Mouse (Mus musculus): ENCODE measurements at regions not wholly inside any gene's neighbourhood (a gene's known extent, or its start where the extent isn't known, plus 50 kb on each side); places are given as distances from the start of the nearest gene placed in this dataset.

- Histone ChIP-seq H3K4me3 (ENCODE audit: low read depth, low read length) (no peak overlapping the region), H3K27me3 (ENCODE audit: control insufficient read depth, insufficient read depth, low read length) (no peaks in the 10 kb centered on the region), H3K9ac (ENCODE audit: low read depth, low read length) (no peak overlapping the region), H3K9me3 (ENCODE audit: control insufficient read depth, low read length) (no peaks in the 10 kb centered on the region), H3K4me1 (replicated peaks; ENCODE audit: control insufficient read depth, insufficient read depth, low read length) (no peaks in the 10 kb centered on the region), H3K36me3 (ENCODE audit: control insufficient read depth, insufficient read depth, low read length) (no peaks in the 10 kb centered on the region), H3K4me2 (replicated peaks; ENCODE audit: low read depth, low read length) (no peak overlapping the region), H3K27ac (ENCODE audit: low read depth, low read length) (no peak overlapping the region)
- ATAC-seq (ENCODE audit: low FRiP score) (no peak), DNase-seq (ENCODE audit: low spot score) (no peak)
- 53% methylated on average over 2 of the region's 2 CpGs for whole genome bisulfite sequencing
Observed at GRCm38 (mm10) chr10:24388229-24388628, 164.9 kb downstream of the Moxd1 start.

- Histone ChIP-seq H3K4me3 (ENCODE audit: low read depth, low read length) (no peak overlapping the region), H3K27ac (ENCODE audit: low read depth, low read length) (no peak overlapping the region), H3K4me2 (replicated peaks; ENCODE audit: low read depth, low read length) (no peak overlapping the region), H3K4me1 (replicated peaks; ENCODE audit: control insufficient read depth, insufficient read depth, low read length) (no peaks in the 10 kb centered on the region), H3K27me3 (ENCODE audit: control insufficient read depth, insufficient read depth, low read length) (no peaks in the 10 kb centered on the region), H3K9me3 (ENCODE audit: control insufficient read depth, low read length) (no peaks in the 10 kb centered on the region), H3K36me3 (ENCODE audit: control insufficient read depth, insufficient read depth, low read length) (no peaks in the 10 kb centered on the region), H3K9ac (ENCODE audit: low read depth, low read length) (no peak overlapping the region)
- ATAC-seq (ENCODE audit: low FRiP score) (no peak), DNase-seq (ENCODE audit: low spot score) (no peak)
- WGBS: 79% methylated on average over 6 of the region's 6 CpGs
Observed at GRCm38 (mm10) chr10:24391039-24391438, 167.7 kb downstream of the Moxd1 start.

- H3K4me3 ChIP-seq (ENCODE audit: low read depth, low read length): no peak overlapping the region
- 79% methylated on average over 3 of the region's 3 CpGs for whole genome bisulfite sequencing
Observed at GRCm38 (mm10) chr10:24392066-24392465, 168.7 kb downstream of the Moxd1 start.

GRCm38 (mm10) chr10:24395999-24396784 lies 172.9 kb downstream of the Moxd1 start:
- 79% methylated on average over 13 of the region's 13 CpGs for whole genome bisulfite sequencing
- no peak for DNase-seq (ENCODE audit: low spot score)

More at GRCm38 (mm10) chr10:24392066-24392465, 168.7 kb downstream of the Moxd1 start:
- no peak overlapping the region for H3K9ac ChIP-seq (ENCODE audit: low read depth, low read length)
- no peaks in the 10 kb centered on the region for H3K36me3 ChIP-seq (ENCODE audit: control insufficient read depth, insufficient read depth, low read length)
- no peak overlapping the region for H3K4me2 ChIP-seq (replicated peaks; ENCODE audit: low read depth, low read length)
- H3K27me3 ChIP-seq (ENCODE audit: control insufficient read depth, insufficient read depth, low read length): no peaks in the 10 kb centered on the region
- no peak overlapping the region for H3K27ac ChIP-seq (ENCODE audit: low read depth, low read length)
- DNase-seq (ENCODE audit: low spot score): no peak
- no peak for ATAC-seq (ENCODE audit: low FRiP score)
- no peaks in the 10 kb centered on the region for H3K9me3 ChIP-seq (ENCODE audit: control insufficient read depth, low read length)
- no peaks in the 10 kb centered on the region for H3K4me1 ChIP-seq (replicated peaks; ENCODE audit: control insufficient read depth, insufficient read depth, low read length)

DNA sequence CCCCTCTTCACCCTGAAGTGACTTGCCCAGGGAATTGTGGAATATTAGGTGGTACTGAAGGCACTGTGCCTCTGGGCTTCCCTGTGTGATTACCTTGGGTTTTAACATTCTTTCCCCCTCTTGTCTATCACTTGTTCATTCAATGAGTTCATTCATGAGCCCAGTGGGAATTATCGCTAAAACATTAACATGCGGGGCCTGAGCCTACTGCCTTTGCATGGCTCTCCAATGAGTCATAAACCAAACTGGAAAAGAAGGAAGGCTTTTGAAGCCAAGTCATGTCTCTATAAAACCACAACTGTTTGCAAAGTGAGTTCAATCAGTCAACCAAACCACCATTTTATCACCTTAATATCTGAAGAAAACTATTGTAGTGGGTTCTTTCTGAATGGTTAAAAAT lies 173.8 kb downstream of the Moxd1 start:
- Histone ChIP-seq H3K9me3 (ENCODE audit: control insufficient read depth, low read length) (no peaks in the 10 kb centered on the region), H3K9ac (ENCODE audit: low read depth, low read length) (no peak overlapping the region), H3K27me3 (ENCODE audit: control insufficient read depth, insufficient read depth, low read length) (no peaks in the 10 kb centered on the region), H3K4me1 (replicated peaks; ENCODE audit: control insufficient read depth, insufficient read depth, low read length) (no peaks in the 10 kb centered on the region), H3K27ac (ENCODE audit: low read depth, low read length) (no peak overlapping the region), H3K4me2 (replicated peaks; ENCODE audit: low read depth, low read length) (no peak overlapping the region), H3K4me3 (ENCODE audit: low read depth, low read length) (no peak overlapping the region), H3K36me3 (ENCODE audit: control insufficient read depth, insufficient read depth, low read length) (no peaks in the 10 kb centered on the region)
- DNase-seq (ENCODE audit: low spot score) (no peak), ATAC-seq (ENCODE audit: low FRiP score) (no peak)
- 86% methylated on average over 2 of the region's 2 CpGs for WGBS

More at GRCm38 (mm10) chr10:24395999-24396784, 172.9 kb downstream of the Moxd1 start:
- H3K9me3 ChIP-seq (ENCODE audit: control insufficient read depth, low read length): no peaks in the 10 kb centered on the region
- H3K4me2 ChIP-seq (replicated peaks; ENCODE audit: low read depth, low read length): no peak overlapping the region
- ATAC-seq (ENCODE audit: low FRiP score): no peak
- no peak overlapping the region for H3K4me3 ChIP-seq (ENCODE audit: low read depth, low read length)
- H3K4me1 ChIP-seq (replicated peaks; ENCODE audit: control insufficient read depth, insufficient read depth, low read length): no peaks in the 10 kb centered on the region
- no peak overlapping the region for H3K27ac ChIP-seq (ENCODE audit: low read depth, low read length)
- no peaks in the 10 kb centered on the region for H3K36me3 ChIP-seq (ENCODE audit: control insufficient read depth, insufficient read depth, low read length)
- H3K9ac ChIP-seq (ENCODE audit: low read depth, low read length): no peak overlapping the region
- H3K27me3 ChIP-seq (ENCODE audit: control insufficient read depth, insufficient read depth, low read length): no peaks in the 10 kb centered on the region

GRCm38 (mm10) chr10:24404851-24405250 lies 181.5 kb downstream of the Moxd1 start:
- ATAC-seq (ENCODE audit: low FRiP score): no peak
- Histone ChIP-seq H3K9ac (ENCODE audit: low read depth, low read length) (no peak overlapping the region), H3K27me3 (ENCODE audit: control insufficient read depth, insufficient read depth, low read length) (no peaks in the 10 kb centered on the region), H3K9me3 (ENCODE audit: control insufficient read depth, low read length) (no peaks in the 10 kb centered on the region), H3K27ac (ENCODE audit: low read depth, low read length) (no peak overlapping the region), H3K4me2 (replicated peaks; ENCODE audit: low read depth, low read length) (no peak overlapping the region), H3K4me3 (ENCODE audit: low read depth, low read length) (no peak overlapping the region), H3K4me1 (replicated peaks; ENCODE audit: control insufficient read depth, insufficient read depth, low read length) (0 out of 2 replicates have a peak, but pooled peaks cover 3% of the 10 kb centered on the region), H3K36me3 (ENCODE audit: control insufficient read depth, insufficient read depth, low read length) (no peaks in the 10 kb centered on the region)
- no peak for DNase-seq (ENCODE audit: low spot score)
- 76% methylated on average over 4 of the region's 4 CpGs for WGBS

DNA sequence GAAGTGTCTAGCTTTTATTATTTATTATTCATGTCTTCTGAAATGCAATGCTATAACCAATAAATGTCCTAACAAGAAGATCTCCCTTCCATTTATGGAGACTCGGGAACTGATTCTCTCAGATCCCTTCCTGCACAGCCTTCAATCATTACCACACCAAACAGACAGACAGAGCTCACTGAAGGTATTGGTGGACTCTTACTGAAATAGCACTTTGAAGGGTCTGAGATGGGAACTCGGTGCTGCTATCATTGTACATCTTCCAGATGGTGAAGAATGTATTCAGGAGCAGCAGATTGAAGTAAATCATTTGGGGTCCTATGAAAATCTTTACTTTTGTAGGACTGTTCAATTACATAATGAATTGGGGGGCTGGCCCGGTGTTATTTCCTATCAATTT lies 183.6 kb downstream of the Moxd1 start:
- Histone ChIP-seq H3K27ac (ENCODE audit: low read depth, low read length) (no peak overlapping the region), H3K9me3 (ENCODE audit: control insufficient read depth, low read length) (no peaks in the 10 kb centered on the region), H3K4me3 (ENCODE audit: low read depth, low read length) (no peak overlapping the region), H3K36me3 (ENCODE audit: control insufficient read depth, insufficient read depth, low read length) (no peaks in the 10 kb centered on the region), H3K9ac (ENCODE audit: low read depth, low read length) (no peak overlapping the region), H3K4me2 (replicated peaks; ENCODE audit: low read depth, low read length) (no peak overlapping the region), H3K4me1 (replicated peaks; ENCODE audit: control insufficient read depth, insufficient read depth, low read length) (0 out of 2 replicates have a peak, but pooled peaks cover 3% of the 10 kb centered on the region), H3K27me3 (ENCODE audit: control insufficient read depth, insufficient read depth, low read length) (no peaks in the 10 kb centered on the region)
- WGBS: 47% methylated on average over 3 of the region's 3 CpGs
- ATAC-seq (ENCODE audit: low FRiP score): 0 out of 2 replicates have a peak, but pooled peaks have one; percentile 36
- DNase-seq (ENCODE audit: low spot score): no peak

- no peaks in the 10 kb centered on the region for H3K27me3 ChIP-seq (ENCODE audit: control insufficient read depth, insufficient read depth, low read length)
- no peaks in the 10 kb centered on the region for H3K9me3 ChIP-seq (ENCODE audit: control insufficient read depth, low read length)
- DNase-seq (ENCODE audit: low spot score) (peak; percentile 55), ATAC-seq (ENCODE audit: low FRiP score) (peak; percentile 90)
- peak overlapping the region; percentile 67 for H3K27ac ChIP-seq (ENCODE audit: low read depth, low read length)
- no peak overlapping the region for H3K9ac ChIP-seq (ENCODE audit: low read depth, low read length)
- H3K4me2 ChIP-seq (replicated peaks; ENCODE audit: low read depth, low read length): no peak overlapping the region
- H3K4me1 ChIP-seq (replicated peaks; ENCODE audit: control insufficient read depth, insufficient read depth, low read length): 0 out of 2 replicates have a peak, but pooled peaks cover 3% of the 10 kb centered on the region
- WGBS: 19% methylated on average over 6 of the region's 6 CpGs
- no peaks in the 10 kb centered on the region for H3K36me3 ChIP-seq (ENCODE audit: control insufficient read depth, insufficient read depth, low read length)
- no peak overlapping the region for H3K4me3 ChIP-seq (ENCODE audit: low read depth, low read length)
Observed at GRCm38 (mm10) chr10:24407411-24408227, 184.3 kb downstream of the Moxd1 start.

All from hindbrain, embryonic 11.5 days (tissue).